Mouse (Mus musculus): Measurements from ENCODE around the gene Pcsk1.

DNA sequence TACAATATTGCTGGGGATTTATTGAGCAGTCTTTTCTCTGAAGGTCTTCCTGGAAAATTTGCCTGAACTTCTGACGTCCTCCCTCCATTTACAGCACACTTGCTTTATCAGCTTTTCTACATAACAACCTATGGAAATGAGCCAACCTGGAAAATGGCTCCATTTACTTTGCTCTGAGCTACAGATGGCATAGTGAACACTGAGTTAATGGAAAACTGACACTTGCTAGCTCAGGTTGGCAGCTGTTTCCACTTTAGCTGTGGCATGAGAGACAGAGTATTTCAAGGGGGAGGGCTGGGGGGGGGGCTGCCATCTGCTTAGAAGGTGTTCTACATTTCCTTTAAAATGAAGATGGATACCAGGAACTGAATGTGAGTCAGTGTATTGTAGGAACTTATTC, 73.8 kb downstream of the Pcsk1 start:
- TF ChIP-seq CTCF (IDR thresholded peaks at IDR 0.05; ENCODE audit: borderline replicate concordance, extremely low read depth, insufficient read depth, insufficient read length), result no peak
- no peak for TF ChIP-seq POLR2A (IDR thresholded peaks at IDR 0.05; ENCODE audit: borderline replicate concordance, extremely low read depth, insufficient read depth, insufficient read length, poor library complexity, severe bottlenecking)
